Mouse (Mus musculus) E14TG2a.4 (cell line): ENCODE results near the gene Gm11127.

Experiments
- CTCF ChIP-seq: conservative IDR thresholded peaks from 2 replicates; pipeline ENCODE4 v1.5.1; 2014; ENCODE audit warnings: low read length
- NANOG ChIP-seq: IDR thresholded peaks from 2 replicates; pipeline ENCODE4 v1.6.1; 2014; ENCODE audit warnings: borderline replicate concordance, low read length, mixed read lengths
- POU5F1 ChIP-seq: IDR thresholded peaks from 2 replicates; pipeline ENCODE4 v1.6.1; 2014; ENCODE audit warnings: low read length, borderline replicate concordance

DNA sequence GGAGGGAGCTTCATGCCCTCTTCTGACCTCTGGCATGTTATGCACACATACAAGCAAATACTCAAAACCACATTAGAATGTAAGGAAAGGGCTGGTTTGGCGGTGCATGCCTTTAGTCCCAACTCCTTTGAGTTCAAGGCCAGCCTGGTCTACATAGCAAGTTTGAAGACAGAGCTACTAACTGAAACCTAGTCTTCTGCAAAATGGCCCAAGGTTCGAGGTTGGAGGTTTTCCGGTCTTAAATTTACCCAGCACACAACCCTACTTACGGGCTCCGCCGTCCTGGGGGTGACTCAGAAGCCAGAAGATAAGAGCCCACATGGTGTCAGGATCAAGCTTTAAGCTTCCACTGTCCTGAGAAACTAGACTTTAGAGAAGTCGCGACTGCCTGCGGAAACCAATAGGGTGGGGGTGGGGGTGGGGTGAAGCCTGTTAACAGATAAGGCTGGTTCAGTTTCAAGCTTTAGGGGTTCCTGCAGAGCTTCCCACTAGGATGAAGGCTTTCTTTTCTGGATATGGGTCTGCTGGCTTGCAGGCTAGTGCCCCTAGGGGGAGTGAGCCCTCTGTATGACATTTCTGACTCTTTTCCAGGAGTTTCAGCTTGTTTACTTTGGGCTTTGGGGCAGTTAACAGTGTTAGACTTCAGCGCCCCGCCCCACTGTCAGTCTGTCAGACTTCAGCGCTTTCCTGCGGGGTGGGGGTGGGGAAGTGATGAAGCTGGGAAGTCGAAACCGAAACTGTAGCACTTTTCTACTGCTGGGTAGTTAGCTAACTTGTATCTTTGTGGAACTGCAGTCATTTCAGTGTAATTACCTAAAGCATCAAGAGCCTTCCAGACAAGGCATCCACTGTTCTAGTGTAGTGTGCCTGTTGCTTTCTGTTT lies 37.7 kb downstream of the Gm11127 start, which contains the start of gene H2-T24:
- TF ChIP-seq CTCF = no peak
- TF ChIP-seq POU5F1 = no peak
- TF ChIP-seq NANOG = no peak
